Mouse (Mus musculus) cortical plate, adult 2 months (tissue): ENCODE data around the gene Cbr4.

ENCODE experiments used
- CTCF ChIP-seq: fragments of 200-500 bp; IDR thresholded peaks from 2 replicates; pipeline ENCODE4 v1.5.1; 2011; ENCODE audit warnings: mild to moderate bottlenecking, control low read depth, low read length; ENCODE audit not compliant: insufficient read depth; ENCODE audit errors: extremely low read depth
- POLR2A ChIP-seq: fragments of 200-500 bp; IDR thresholded peaks from 2 replicates; pipeline ENCODE4 v1.6.1; 2011; ENCODE audit warnings: mild to moderate bottlenecking, low read length, control low read depth; ENCODE audit not compliant: insufficient read depth; ENCODE audit errors: extremely low read depth

DNA sequence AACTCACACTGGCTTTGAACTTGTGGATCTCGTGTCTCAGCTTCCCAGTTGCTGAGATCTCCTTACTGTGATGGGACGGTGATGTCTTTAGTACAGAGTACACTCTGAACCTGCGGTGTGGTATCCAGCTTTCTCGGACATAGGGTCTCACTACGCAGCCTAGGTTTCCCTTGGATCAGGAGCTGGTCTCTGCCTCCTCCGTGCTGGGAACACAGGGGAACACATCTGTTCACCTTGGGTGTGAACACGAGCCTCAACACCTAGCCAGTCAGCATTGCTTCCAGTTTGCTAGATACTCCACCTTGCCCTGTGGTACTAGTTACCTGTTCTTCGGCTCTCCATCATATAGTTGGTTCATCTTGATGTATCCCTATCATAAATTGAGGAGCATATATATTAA lies 1.1 kb downstream of the Cbr4 start:
- TF ChIP-seq POLR2A (no peak), CTCF (no peak)
